Mouse (Mus musculus) hindbrain, embryonic 15.5 days (tissue): ENCODE measurements around the gene Fam214a. TPM values are rescaled to one million over a fixed set of nuclear protein-coding genes. Genes with fewer than 3 reads are reported as not detected.

ENCODE experiments used
- ATAC-seq: fragments of 200-750 bp; cut with Nextera tagmentation; 2 replicates; pipeline ENCODE4 v1.8.0; 2017; ENCODE audit warnings: low read depth, moderate number of reproducible peaks, moderate TSS enrichment; ENCODE audit not compliant: low FRiP score
- H3K27ac ChIP-seq: fragments of 300-500 bp; sonication (generic); replicated peaks from 2 replicates; pipeline ENCODE4 v1.5.1; 2015; ENCODE audit warnings: mild to moderate bottlenecking, inconsistent platforms
- H3K27me3 ChIP-seq: fragments of 300-500 bp; sonication (generic); 2 replicates; pipeline ENCODE4 v1.6.1; 2015; ENCODE audit warnings: control low read depth, inconsistent platforms
- H3K36me3 ChIP-seq: fragments of 300-500 bp; sonication (generic); 2 replicates; pipeline ENCODE4 v1.6.1; 2015; ENCODE audit warnings: control low read depth, inconsistent platforms
- H3K4me1 ChIP-seq: fragments of 300-500 bp; sonication (generic); replicated peaks from 2 replicates; pipeline ENCODE4 v1.6.1; 2015; ENCODE audit warnings: control low read depth, inconsistent platforms
- H3K4me2 ChIP-seq: fragments of 300-500 bp; sonication (generic); 2 replicates; pipeline ENCODE4 v1.6.1; 2015; ENCODE audit warnings: moderate library complexity, mild to moderate bottlenecking, inconsistent platforms
- H3K4me3 ChIP-seq: fragments of 300-500 bp; sonication (generic); 2 replicates; pipeline ENCODE4 v1.5.1; 2015; ENCODE audit warnings: mild to moderate bottlenecking, inconsistent platforms
- H3K9ac ChIP-seq: fragments of 300-500 bp; sonication (generic); 2 replicates; pipeline ENCODE4 v1.6.1; 2015; ENCODE audit warnings: inconsistent platforms
- H3K9me3 ChIP-seq: fragments of 300-500 bp; sonication (generic); 2 replicates; pipeline ENCODE4 v1.6.1; 2016; ENCODE audit warnings: control low read depth, inconsistent platforms
- WGBS: fragments of 180-500 bp; shearing (Covaris S2); methylation state at CpG from one replicate; pipeline ENCODE4 v1.1.7; 2015; 5-methylcytosine and 5-hydroxymethylcytosine counted together
- polyA plus RNA-seq: library from polyadenylated mRNA; unstranded; fragments of >200 nt; fragmentation: Nextera tagmentation; extraction: Ambion mirVana; gene quantifications from 2 replicates; pipeline ENCODE4 v1.2.1, GENCODE M21; 2015

The Fam214a gene
- polyA plus RNA-seq, 1 experiment from 2014 or later = 23.6 TPM

- ATAC-seq = no peak
Observed at GRCm38 (mm10) chr9:74953959-74954279, 1.2 kb downstream of the Fam214a start.

DNA sequence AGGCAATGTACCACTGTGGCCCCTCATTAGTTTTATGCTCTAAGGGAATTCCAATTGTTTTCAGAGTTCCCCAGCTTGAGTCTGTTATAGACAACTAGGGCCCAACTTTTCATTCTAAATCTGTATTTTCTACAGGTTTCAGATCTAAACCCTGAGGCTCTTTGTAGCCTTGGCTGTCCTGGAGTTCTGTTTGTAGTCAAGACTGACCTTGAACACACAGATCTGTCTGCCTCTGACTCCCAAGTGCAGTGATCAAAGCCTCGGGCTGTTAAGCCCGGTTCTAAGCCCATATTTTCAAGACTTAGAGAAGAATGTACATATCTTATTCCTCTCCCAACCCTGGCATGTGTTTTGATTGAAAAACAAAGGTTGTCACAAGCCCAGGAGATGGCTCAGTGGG, 1.7 kb downstream of the Fam214a start:
- Histone ChIP-seq H3K4me2 (peak overlapping the region; percentile 94), H3K4me1 (peaks cover 21% of the 10 kb centered on the region), H3K36me3 (0 out of 2 replicates have a peak, but pooled peaks cover 6% of the 10 kb centered on the region), H3K27ac (no peak overlapping the region), H3K9ac (no peak overlapping the region), H3K9me3 (no peaks in the 10 kb centered on the region), H3K4me3 (no peak overlapping the region; the same call in 1 of the 2 replicates), H3K27me3 (no peaks in the 10 kb centered on the region)
- WGBS = 98% methylated on average over 2 of the region's 2 CpGs
- ATAC-seq = no peak

More at GRCm38 (mm10) chr9:74953959-74954279, 1.2 kb downstream of the Fam214a start:
- peak overlapping the region; percentile 94 for H3K4me2 ChIP-seq
- H3K36me3 ChIP-seq = 0 out of 2 replicates have a peak, but pooled peaks cover 3% of the 10 kb centered on the region
- no peaks in the 10 kb centered on the region for H3K27me3 ChIP-seq
- peaks cover 21% of the 10 kb centered on the region for H3K4me1 ChIP-seq
- H3K9me3 ChIP-seq = no peaks in the 10 kb centered on the region
- H3K27ac ChIP-seq = no peak overlapping the region
- H3K4me3 ChIP-seq = peak overlapping the region; percentile 99
- H3K9ac ChIP-seq = peak overlapping the region; percentile 96; the same call in 1 of the 2 replicates
- WGBS = 46% methylated on average over 2 of the region's 2 CpGs

GRCm38 (mm10) chr9:74960630-74961029, 7.9 kb downstream of the Fam214a start:
- peaks cover 8% of the 10 kb centered on the region for H3K4me1 ChIP-seq
- no peaks in the 10 kb centered on the region for H3K27me3 ChIP-seq
- no peak overlapping the region for H3K4me2 ChIP-seq
- H3K36me3 ChIP-seq = peaks cover 10% of the 10 kb centered on the region; the same call in 1 of the 2 replicates
- H3K9ac ChIP-seq = no peak overlapping the region
- H3K27ac ChIP-seq = peak overlapping the region; percentile 40
- H3K4me3 ChIP-seq = no peak overlapping the region
- WGBS = 50% methylated on average over 6 of the region's 6 CpGs
- H3K9me3 ChIP-seq = no peaks in the 10 kb centered on the region
- no peak for ATAC-seq

GRCm38 (mm10) chr9:74961073-74961575, 8.4 kb downstream of the Fam214a start:
- Histone ChIP-seq H3K4me3 (no peak overlapping the region), H3K9me3 (no peaks in the 10 kb centered on the region), H3K27me3 (no peaks in the 10 kb centered on the region), H3K9ac (no peak overlapping the region), H3K36me3 (peaks cover 10% of the 10 kb centered on the region; the same call in 1 of the 2 replicates), H3K27ac (peak overlapping the region; percentile 40), H3K4me2 (peak overlapping the region; percentile 40), H3K4me1 (peaks cover 8% of the 10 kb centered on the region)
- 6% methylated on average over 14 of the region's 14 CpGs for WGBS
- ATAC-seq = peak; percentile 59; the same call in 1 of the 2 replicates

- no peak for ATAC-seq
- Histone ChIP-seq H3K27me3 (no peaks in the 10 kb centered on the region), H3K9ac (no peak overlapping the region), H3K9me3 (no peaks in the 10 kb centered on the region), H3K4me3 (no peak overlapping the region), H3K36me3 (peaks cover 7% of the 10 kb centered on the region; the same call in 1 of the 2 replicates), H3K4me1 (peaks cover 8% of the 10 kb centered on the region), H3K4me2 (no peak overlapping the region), H3K27ac (no peak overlapping the region)
- WGBS = 84% methylated on average over 2 of the region's 2 CpGs
Observed at GRCm38 (mm10) chr9:74963953-74964352, 11.3 kb downstream of the Fam214a start.

GRCm38 (mm10) chr9:74964866-74965384, 12.2 kb downstream of the Fam214a start:
- WGBS = 91% methylated on average over 10 of the region's 10 CpGs
- no peaks in the 10 kb centered on the region for H3K27me3 ChIP-seq
- no peak overlapping the region for H3K27ac ChIP-seq
- H3K36me3 ChIP-seq = no peaks in the 10 kb centered on the region
- H3K4me2 ChIP-seq = no peak overlapping the region
- no peak overlapping the region for H3K4me3 ChIP-seq
- H3K9ac ChIP-seq = no peak overlapping the region
- H3K4me1 ChIP-seq = peaks cover 8% of the 10 kb centered on the region
- ATAC-seq = no peak
- H3K9me3 ChIP-seq = no peaks in the 10 kb centered on the region

DNA sequence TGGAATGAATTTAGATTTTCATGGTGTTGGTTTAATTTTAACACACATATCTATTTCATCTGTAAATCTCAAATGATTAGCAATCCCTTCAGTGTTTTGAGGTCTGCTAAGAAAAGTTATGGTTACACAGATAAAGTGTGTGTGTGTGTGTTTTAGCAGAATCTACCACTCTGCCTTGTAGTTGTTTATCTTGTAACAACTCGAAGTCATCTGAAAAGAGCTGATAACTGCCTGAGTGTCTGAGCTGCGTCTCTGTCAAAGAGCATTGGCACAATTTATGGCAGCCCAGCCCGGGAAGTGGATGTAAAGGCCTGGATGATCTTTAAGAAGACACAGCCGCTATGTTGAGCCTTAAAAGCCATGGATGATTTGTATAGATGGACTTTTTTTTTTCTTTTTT, 13.5 kb downstream of the Fam214a start:
- no peaks in the 10 kb centered on the region for H3K9me3 ChIP-seq
- H3K36me3 ChIP-seq = no peaks in the 10 kb centered on the region
- peaks cover 3% of the 10 kb centered on the region for H3K4me1 ChIP-seq
- H3K9ac ChIP-seq = no peak overlapping the region
- 74% methylated on average over 4 of the region's 4 CpGs for WGBS
- no peak overlapping the region for H3K4me2 ChIP-seq
- no peak for ATAC-seq
- H3K27ac ChIP-seq = no peak overlapping the region
- no peak overlapping the region for H3K4me3 ChIP-seq
- no peaks in the 10 kb centered on the region for H3K27me3 ChIP-seq

- ATAC-seq = no peak
- no peak overlapping the region for H3K4me3 ChIP-seq
Observed at GRCm38 (mm10) chr9:74968647-74969428, 16.2 kb downstream of the Fam214a start.

DNA sequence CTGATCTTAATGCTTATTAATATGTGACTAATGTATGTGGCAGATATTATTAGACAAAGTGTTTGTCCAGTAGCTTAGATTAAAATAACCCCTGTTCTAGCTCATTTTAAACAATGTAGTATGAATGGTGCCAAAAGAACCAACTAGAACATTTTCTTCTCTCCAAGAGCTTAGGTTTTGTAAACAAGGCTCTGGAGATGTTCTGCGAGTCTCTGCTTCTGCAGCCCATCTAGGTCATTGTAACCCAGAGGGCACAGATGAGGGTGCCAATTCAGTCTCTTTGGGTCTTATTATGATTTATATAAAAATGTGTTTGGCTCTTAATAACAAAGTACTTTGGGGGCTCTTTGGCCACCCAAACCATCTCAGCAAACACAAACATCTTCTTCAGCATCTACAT, 17.9 kb downstream of the Fam214a start:
- Histone ChIP-seq H3K27me3 (no peaks in the 10 kb centered on the region), H3K36me3 (no peaks in the 10 kb centered on the region), H3K4me3 (no peak overlapping the region), H3K4me2 (no peak overlapping the region), H3K4me1 (peaks cover 19% of the 10 kb centered on the region), H3K9me3 (no peaks in the 10 kb centered on the region), H3K27ac (no peak overlapping the region), H3K9ac (no peak overlapping the region)
- ATAC-seq = no peak
- 93% methylated on average over 1 of the region's 1 CpGs for WGBS

More at GRCm38 (mm10) chr9:74968647-74969428, 16.2 kb downstream of the Fam214a start:
- Histone ChIP-seq H3K9me3 (no peaks in the 10 kb centered on the region), H3K4me2 (no peak overlapping the region), H3K27ac (no peak overlapping the region), H3K9ac (no peak overlapping the region), H3K36me3 (no peaks in the 10 kb centered on the region), H3K27me3 (no peaks in the 10 kb centered on the region), H3K4me1 (peaks cover 2% of the 10 kb centered on the region; the same call in 1 of the 2 replicates)
- 91% methylated on average over 8 of the region's 8 CpGs for WGBS

- 91% methylated on average over 12 of the region's 12 CpGs for WGBS
- ATAC-seq = no peak
Observed at GRCm38 (mm10) chr9:74971191-74971976, 18.7 kb downstream of the Fam214a start.

GRCm38 (mm10) chr9:74972736-74973135, 20.1 kb downstream of the Fam214a start:
- Histone ChIP-seq H3K27me3 (no peaks in the 10 kb centered on the region), H3K4me3 (no peak overlapping the region), H3K9me3 (no peaks in the 10 kb centered on the region), H3K4me1 (peaks cover 33% of the 10 kb centered on the region), H3K36me3 (no peaks in the 10 kb centered on the region), H3K4me2 (no peak overlapping the region), H3K27ac (no peak overlapping the region), H3K9ac (no peak overlapping the region)
- 90% methylated on average over 5 of the region's 5 CpGs for WGBS
- ATAC-seq = no peak

More at GRCm38 (mm10) chr9:74971191-74971976, 18.7 kb downstream of the Fam214a start:
- H3K4me1 ChIP-seq = peaks cover 21% of the 10 kb centered on the region
- no peaks in the 10 kb centered on the region for H3K27me3 ChIP-seq
- H3K4me3 ChIP-seq = no peak overlapping the region
- no peak overlapping the region for H3K27ac ChIP-seq
- no peak overlapping the region for H3K4me2 ChIP-seq
- H3K36me3 ChIP-seq = no peaks in the 10 kb centered on the region
- no peaks in the 10 kb centered on the region for H3K9me3 ChIP-seq
- H3K9ac ChIP-seq = no peak overlapping the region

DNA sequence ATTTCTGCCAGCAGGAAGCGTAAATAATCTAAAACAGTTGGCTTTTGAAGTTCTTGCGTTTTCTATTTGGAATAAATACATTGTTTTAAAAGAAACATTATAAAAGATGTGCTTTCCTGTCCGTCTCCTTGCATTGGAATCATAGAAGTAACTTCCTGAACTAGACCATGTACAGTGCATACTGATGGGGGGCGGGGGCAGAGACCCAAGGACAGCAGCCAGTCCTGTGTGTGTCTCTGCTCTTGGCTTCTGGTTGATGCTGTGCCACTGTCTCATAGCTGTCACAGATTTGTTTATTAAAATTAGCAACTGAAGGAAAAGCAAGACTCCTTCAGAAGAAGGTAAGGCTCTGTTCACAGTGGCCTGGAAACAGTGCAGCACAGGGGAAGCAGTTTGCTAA, 20.5 kb downstream of the Fam214a start:
- H3K27me3 ChIP-seq = no peaks in the 10 kb centered on the region
- H3K4me3 ChIP-seq = no peak overlapping the region
- WGBS = 93% methylated on average over 4 of the region's 4 CpGs
- no peak for ATAC-seq
- no peak overlapping the region for H3K4me2 ChIP-seq
- no peak overlapping the region for H3K9ac ChIP-seq
- no peaks in the 10 kb centered on the region for H3K9me3 ChIP-seq
- H3K4me1 ChIP-seq = peaks cover 37% of the 10 kb centered on the region
- no peak overlapping the region for H3K27ac ChIP-seq
- H3K36me3 ChIP-seq = no peaks in the 10 kb centered on the region
